Mouse (Mus musculus): ENCODE measurements around the gene Ttc29. TPM values are rescaled to one million over a fixed set of nuclear protein-coding genes. Genes with fewer than 3 reads are reported as not detected.

Ttc29 gene
- total RNA-seq (2021): under 1 TPM; 0.50 to 0.98 TPM
- long read RNA-seq, partial matches to known transcripts: 0 of 1 reads
- long read RNA-seq, other reads (novel, unspliced or antisense): 1 of 1 reads

DNA sequence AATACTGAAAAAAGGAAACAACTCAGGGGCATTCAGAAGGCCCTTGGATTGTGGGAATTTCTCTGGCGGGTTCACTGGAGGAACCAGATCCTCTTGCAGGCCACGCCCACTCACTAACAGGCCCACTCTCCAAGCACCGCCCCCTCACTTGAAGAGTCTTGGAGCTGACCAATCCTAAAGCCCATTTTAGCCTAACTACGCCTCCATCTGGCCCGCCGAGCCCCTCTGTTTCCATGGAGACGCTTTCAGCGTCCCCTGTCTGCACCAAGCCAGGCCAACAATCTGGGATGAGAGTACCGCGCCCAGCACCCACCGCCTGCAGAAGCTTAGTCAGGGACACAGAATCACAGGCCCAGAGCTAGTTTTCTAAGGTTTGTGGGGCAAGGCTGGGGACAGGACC, at the start of gene Ttc29:
Gene Ttc29, plus strand, starts transcription at position 224 of the 400 bp plus-strand sequence.
- peak; percentile 45 to 59 for DNase-seq (ENCODE audit: low spot score in 2 of 2)

DNA sequence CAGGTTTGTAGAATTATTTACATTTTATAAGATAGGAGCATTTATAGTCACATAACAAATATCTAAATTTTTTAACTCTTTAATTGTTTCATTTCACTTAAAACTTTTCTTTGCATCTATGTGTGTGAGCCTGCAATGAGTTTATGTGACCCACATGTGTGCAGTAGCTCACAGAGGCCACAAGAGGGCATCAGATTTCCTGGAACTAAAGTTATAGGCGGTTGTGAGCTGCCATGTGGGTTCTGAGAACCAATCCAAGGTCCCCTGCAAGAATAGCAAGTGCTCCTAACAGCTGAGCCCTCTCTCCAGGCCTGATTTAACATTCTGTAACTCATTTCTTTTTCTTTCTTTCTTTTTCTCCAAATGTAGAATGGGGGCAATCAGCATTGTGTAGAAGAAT, 41.7 kb upstream of the Ttc29 start:
- DNase-seq (ENCODE audit: low spot score in 2 of 2): no peak

- no peak for DNase-seq (ENCODE audit: low spot score in 2 of 2)
Observed at GRCm38 (mm10) chr8:78182654-78183053, 30.4 kb upstream of the Ttc29 start.

GRCm38 (mm10) chr8:78183414-78183813, 29.7 kb upstream of the Ttc29 start:
- no peak for DNase-seq (ENCODE audit: low spot score in 2 of 2)

GRCm38 (mm10) chr8:78187087-78187486, 26.0 kb upstream of the Ttc29 start:
- no peak for DNase-seq (ENCODE audit: low spot score in 2 of 2)

DNA sequence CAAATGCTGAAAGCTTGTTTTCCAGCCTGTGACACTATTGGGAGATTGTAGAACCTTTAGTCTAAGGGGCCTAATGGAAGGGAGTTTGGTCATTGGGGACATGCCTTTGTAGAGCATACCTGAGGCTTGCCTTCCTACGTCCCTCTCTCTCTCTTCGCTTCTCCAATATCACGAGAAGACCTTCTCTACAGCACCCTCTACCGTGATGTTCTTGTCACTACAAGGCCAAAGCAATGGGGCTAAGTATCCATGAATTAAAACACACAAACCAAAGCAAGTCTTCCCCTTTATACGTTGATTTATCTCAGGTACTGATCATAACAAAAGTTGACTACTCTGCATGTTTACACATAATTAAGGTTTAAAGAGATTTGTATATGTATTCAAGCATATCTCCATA, 8.9 kb upstream of the Ttc29 start:
- DNase-seq (ENCODE audit: low spot score in 2 of 2): no peak

DNA sequence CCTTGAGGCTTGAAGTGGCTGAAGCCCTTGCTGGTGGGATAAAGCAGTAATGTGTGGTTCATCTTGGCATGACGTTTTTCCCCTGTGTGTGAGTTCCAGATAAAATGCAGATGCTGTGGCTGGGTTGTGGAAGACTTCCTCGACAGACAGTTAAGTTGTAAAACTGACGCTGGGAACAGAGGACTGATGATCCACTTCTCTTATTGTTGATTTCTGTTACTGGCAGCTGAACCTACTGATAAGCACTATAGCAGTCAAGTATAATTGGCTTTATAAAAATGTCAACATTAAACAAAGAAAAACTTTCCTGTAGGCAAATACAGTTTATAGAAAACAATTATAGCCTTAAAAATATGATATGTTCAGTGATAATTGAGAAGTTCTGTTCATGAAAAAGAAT, 2.7 kb upstream of the Ttc29 start:
- no peak for DNase-seq (ENCODE audit: low spot score in 2 of 2)

DNA sequence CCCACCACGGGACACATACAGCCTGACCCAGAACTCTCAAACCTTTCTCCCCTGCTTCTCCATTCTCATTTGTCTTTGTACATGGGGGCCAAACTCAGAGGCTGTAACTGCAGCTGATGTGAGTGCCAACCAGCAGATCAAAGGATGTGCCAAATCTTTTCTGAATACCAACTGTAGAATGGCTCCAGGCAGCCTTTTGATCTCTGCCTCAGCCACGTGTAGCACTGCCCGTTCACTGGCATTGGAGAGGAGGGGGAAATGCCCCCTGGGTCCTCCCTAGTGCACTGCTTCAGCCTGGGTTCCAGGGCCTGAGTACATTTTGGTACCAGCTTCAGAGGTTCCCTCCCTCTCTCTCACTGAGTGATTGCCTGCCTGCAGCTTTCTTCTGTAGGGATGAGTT, 1.5 kb downstream of the Ttc29 start:
- peak in 1 of 2 experiments; percentile 11 for DNase-seq (ENCODE audit: low spot score in 2 of 2)

- DNase-seq (ENCODE audit: low spot score in 2 of 2): no peak
Observed at GRCm38 (mm10) chr8:78226087-78226486, 13.0 kb downstream of the Ttc29 start.

DNA sequence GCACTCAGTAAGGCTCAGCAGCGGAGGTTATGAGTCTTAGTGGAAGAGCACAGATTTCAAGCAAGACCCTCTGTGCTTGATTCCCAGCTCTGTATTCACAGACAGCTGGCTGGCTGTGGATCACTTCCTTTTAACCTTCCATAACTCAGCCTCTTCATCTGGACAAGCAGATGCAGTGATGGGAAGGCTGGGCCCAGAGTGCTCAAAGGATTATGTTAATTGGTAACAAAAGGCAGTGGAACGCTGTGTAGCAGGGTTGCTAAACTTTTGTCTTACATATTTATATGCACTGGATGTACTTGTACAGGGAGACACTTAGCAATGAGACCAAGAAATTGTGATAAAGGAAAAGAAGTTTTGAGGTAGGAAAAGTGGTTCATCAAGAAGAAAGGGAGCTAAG, 17.6 kb downstream of the Ttc29 start:
- DNase-seq (ENCODE audit: low spot score in 2 of 2): no peak

DNA sequence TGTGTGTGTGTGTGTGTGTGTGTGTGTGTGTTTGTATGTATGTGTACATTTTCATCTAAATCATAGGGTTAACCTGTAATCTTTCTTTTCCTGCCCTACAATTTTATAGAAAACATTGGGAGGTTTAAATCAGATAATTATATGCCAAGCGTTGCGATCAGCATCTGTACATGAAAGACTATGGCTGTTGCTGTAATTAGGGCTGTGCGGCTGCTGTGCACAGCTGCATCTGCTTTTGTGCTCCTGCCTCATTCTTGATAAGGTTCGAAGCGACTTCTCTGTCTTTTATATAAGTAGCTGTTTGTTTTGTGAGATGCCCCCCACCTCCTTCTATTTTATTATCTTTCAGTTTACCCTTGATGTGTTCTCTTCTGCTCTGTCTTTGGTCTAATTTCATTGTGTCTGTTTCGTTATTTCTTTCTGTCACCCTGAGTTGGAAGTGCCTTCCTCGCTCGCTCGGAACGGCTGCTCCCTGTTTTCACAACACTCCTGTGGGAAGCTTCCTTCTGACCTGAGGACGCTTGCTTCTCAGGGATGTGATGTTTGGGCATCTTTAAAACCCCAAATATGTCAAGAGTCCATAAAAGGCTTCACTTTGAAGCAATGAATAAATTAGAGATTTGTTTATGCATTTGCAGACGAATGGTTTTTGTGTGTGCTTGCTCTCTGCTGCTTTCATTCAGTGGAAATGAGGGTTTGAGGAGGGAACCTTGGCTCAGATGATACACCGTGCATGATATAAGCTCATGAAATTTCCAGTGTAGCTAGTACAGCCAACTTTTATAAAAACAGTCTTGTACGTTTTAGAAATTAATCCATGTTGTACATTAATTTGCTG, 20.0 kb downstream of the Ttc29 start:
- DNase-seq (ENCODE audit: low spot score in 2 of 2): no peak

- peak in 1 of 2 experiments; percentile 19 for DNase-seq (ENCODE audit: low spot score in 2 of 2)
Observed at GRCm38 (mm10) chr8:78233708-78234201, 20.7 kb downstream of the Ttc29 start.

DNA sequence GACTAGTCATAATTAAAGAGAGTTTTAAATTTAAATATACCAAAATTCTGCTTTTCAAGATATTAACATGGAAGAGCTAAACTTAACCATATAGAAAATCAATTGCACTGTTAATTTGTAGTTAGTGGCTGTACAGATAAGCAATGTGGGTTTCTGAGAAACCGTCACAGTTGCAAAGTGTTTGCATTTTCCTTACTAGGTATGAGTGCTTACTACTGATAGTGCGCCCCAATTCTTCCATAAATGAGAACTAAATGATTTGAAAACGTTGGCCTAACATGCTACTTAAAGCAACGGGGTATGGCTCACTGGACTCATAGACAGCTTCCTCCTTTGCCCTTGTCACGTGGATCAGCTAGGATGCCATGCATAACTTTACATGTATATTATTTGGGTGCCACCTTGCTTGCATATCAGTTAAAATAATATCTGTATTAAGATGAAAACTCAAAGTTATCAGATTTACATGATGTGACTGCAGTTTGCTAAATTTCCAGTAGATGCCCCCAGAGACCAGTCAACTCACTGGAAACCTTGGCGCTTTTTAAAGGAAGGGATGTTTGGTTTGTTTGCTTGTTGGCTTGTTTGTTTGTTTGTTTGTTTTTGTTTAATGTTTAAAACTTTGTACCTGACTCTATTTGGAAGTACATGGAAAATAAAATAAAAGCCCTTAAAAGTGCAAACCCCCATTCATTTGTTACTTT, 25.0 kb downstream of the Ttc29 start:
- DNase-seq (ENCODE audit: low spot score in 2 of 2): peak; percentile 40 to 60

- no peak for DNase-seq (ENCODE audit: low spot score in 2 of 2)
Observed at GRCm38 (mm10) chr8:78251115-78251514, 38.0 kb downstream of the Ttc29 start.

DNA sequence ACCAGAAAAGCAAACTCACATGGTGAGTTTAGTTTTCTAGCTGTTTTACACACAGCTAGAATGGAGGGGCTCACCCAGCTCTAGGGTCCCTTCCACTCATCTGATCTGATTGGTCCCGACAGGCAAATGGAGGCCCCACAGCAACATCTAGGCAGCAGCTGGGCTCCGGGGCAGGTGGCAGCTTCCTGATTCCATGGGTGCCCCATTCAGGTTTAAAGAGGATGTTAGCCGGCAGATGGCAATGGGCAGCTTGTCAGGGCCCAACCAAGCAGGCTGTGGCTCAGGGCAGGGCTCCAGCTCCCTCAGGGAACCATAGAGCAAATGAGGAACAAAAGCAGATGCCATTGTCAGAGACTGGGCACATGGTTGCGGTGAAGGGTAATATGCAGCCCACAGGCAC, 41.3 kb downstream of the Ttc29 start:
- DNase-seq (ENCODE audit: low spot score in 2 of 2): peak; percentile 41 to 51

DNA sequence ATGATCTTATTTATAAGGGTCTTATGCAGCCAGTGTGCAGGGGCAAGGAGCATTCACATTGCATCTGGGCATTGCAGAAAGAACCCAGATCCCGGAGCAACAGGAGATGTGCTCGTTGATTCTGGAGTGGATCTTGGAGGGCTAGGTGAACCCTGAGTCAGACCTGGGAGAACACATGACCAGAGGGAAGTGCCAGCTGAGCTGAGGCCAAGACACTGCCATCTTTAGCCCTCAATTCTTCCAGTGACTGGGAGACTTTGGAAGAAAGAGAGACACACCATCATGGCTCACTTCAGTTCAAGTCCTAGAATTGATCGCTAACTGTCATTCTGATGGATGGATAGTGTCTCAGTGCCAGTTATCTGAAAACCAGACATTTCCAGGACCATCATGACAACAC, 41.9 kb downstream of the Ttc29 start:
- no peak for DNase-seq (ENCODE audit: low spot score in 2 of 2)

DNA sequence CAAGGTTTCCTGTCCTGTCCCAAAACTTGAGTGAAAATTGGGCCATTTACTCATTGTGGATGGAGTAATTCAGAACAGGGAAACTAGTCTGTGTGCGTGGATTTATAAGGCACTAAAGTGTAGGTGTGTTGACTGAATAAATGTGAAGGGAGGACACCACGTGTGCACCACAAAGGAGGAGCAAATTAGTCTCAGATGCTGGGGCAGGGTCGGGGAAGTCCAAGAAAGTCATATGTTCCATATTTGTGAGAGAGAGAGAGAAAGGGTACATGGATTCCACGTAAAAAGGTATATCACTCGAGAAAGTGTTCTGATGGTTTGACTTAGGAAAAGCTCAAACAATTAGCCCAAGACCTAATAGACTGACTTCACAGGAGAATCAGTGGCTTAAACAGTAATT, 52.4 kb downstream of the Ttc29 start:
- no peak for DNase-seq (ENCODE audit: low spot score in 2 of 2)

GRCm38 (mm10) chr8:78266231-78266630, 53.1 kb downstream of the Ttc29 start:
- no peak for DNase-seq (ENCODE audit: low spot score in 2 of 2)

- no peak for DNase-seq (ENCODE audit: low spot score in 2 of 2)
Observed at GRCm38 (mm10) chr8:78267894-78268411, 54.9 kb downstream of the Ttc29 start.

DNA sequence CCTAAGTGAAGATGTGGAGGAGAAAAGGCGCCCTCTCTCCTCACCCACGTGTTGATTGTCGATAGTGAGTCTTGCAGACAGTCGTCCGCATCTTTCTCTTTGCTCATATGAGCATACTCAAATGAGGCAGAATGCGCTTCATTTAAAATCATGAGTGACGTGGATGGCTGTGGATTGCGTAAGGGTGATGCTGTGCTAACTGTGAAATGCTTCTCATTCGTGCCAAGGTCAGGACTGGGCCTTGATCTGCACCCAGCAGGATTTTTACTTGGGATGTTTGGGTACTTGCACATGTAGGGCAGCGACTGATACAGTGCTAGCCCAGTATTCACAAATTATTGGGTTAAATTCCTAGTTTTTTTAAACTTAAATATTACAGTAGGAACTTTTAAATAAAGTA, 56.2 kb downstream of the Ttc29 start:
- no peak for DNase-seq (ENCODE audit: low spot score in 2 of 2)

GRCm38 (mm10) chr8:78271391-78271790, 58.3 kb downstream of the Ttc29 start:
- DNase-seq (ENCODE audit: low spot score in 2 of 2): no peak

DNA sequence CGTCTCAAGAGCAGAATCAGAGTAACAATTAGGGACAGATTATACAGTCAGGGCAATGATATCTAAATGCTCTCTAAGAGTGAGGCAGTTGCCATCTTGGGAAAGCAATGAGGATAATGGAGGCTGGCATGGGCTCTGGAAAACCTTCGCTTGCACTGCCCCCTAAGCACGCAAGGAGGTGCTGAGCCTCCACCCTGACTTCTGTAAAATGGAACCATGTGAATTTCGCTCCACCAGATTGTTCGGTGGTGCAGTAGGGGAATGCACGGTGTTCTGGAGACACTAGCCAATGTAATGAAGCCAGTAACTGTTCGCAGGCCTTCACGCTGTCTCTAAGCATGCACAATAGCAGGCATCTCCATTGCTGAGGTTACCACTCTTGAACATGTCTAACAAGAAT, 63.0 kb downstream of the Ttc29 start:
- DNase-seq (ENCODE audit: low spot score in 2 of 2): no peak

Data from layer of hippocampus, postnatal 10 days (tissue).